Mouse (Mus musculus): ENCODE data around the gene Unc50.

Unc50 gene

DNA sequence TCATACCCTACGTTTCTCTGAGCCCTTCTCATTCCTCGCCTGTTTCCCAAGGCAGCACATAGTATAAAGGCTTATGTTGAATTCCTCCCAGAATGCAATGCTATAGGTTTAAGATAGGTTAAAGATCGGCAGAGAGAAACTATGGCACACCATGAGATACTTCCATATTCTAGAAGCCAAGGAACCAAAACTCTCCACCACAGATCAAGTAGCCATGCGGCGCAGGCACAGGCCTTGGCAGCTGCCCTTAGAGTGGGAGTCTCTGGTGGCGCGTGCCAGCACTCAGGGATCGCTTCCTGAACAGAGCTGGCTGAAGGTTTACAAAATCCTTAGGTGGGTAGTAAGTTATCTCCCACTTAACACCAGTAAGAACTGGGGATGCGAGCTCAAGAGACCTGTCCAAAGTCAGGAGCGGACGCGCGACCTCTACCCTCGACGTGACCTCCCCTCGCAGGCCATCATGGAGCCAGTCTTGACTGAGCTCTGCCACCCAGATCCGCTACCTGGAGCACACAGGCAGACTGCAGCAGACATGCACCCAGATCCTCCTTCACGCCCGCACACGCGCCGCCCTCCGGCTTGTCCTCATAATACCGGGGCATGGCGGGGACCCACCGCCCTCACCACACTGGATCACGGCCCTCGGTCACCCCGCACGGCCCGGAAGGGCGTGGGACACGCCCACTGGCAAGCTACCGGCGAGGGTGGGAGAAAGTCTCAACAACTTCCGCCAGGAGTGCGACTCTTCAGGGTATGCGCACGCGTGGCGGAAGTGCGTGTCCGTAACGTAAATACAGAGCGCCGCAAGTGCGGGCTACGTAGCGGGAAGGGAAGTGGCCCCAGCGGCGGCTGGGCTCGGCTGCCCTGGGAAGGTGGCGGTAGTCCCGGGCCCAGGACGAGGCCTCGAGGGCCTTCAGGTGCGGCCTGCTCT is at the start of gene Unc50, which contains the start of gene Coa5:
Gene Unc50 (plus strand): TSS at position 774 of the 931 bp plus-strand sequence.
Gene Coa5 (minus strand): TSS at position 738 of the 931 bp plus-strand sequence.
- DNase-seq, result peak; percentile 93

DNA sequence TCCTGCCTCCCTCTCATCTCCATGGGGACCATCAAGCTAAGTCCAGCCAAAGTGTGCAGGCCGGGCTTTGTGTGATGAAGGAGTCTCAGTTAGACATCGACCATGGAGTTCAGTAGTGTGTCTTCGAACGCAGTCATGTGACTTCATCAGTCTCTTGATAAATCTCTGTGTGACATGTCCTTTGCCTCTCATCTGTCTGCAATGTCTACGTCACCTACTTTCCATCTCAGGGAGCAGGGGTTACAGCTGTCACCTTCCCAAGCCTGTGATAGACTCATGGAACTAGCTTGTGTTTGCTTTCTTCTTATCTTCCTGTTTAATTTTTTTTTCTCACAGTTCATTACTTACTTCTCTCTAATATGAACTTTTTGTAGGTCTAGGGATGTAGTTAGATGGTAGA is 49.0 kb upstream of the Unc50 start:
- no peak for DNase-seq

DNA sequence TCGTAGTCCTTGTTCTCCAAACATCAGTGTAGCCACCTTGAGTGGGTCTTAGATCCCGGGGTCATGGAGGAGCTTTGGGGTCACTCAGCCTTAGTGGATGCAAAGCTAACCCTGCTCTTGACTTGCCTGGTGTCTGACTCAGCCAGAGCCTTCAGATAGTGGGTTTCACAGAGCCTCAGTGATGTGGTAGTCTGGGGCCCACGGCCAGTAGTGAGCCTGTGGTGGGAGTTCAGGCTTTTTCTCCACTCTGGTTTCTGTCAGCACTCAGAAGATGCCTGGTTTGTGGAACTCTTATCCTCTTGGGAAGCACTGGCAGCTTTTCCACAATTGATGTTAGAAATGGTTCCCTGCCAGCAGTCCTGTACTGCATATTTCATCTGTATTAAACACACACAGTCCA is 45.6 kb upstream of the Unc50 start:
- no peak for DNase-seq

DNA sequence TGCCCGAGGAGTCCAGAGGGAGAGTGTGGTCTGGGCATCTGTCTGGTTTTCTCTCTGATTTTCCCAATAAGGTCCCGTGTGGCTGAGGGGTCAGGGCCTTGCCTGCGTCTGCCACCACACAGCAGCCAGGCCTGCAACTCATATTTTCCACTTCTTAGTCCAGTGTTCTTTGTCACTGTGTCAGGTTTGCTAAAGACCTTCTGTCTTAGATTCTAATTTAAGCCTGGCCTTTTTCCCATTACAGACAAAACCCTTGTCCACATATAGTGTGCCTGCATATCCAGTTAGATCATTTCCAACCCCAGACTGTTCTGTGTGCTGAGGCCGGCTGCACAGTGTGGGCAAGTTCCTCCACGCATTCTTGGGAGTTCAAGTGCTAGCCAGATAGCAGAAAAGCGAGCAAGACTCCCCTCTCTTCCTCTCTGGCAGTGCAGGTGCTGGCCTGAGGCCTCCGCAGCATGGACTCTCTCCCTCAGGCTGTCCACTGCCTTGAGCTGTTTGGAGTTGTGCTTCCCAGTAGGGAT is 43.4 kb upstream of the Unc50 start:
- DNase-seq, result no peak

DNA sequence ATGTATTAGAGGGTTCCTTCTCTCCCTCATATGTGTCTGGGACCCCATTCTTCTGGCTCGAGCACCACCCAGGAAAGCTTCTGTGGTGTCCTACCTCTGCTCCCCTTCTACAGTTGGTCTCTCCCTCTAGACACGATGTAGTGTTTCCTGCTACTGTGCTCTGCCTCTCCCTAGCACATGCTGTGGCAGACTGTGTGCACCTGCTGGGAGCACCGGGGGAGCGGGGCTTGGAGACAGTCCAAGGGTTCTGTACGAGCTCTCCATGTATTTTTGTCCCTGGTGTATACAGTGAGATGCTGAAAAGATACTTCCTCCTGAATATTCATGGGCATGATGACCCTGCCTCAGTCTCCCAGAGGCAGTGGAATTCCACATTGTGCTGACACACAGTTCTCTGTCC is 36.8 kb upstream of the Unc50 start:
- no peak for DNase-seq

DNA sequence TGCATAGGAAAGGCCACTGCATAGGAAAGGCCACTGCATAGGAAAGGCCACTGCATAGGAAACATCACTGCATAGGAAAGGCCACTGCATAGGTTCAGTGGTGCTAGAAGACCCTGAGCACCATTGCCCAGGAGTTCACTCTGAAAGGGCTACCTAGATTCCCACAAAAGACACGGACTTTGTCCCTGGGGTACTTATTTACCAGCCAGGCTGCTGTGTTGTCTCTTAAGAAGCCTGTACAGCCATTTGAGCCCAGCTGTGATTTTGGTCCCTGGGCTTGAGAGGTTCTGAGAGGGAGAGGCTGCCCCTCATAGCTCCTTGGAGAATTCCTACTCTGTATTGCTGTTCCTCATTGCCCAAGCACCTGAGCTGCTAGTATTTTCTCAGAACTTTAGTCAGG is 33.5 kb upstream of the Unc50 start:
- no peak for DNase-seq

DNA sequence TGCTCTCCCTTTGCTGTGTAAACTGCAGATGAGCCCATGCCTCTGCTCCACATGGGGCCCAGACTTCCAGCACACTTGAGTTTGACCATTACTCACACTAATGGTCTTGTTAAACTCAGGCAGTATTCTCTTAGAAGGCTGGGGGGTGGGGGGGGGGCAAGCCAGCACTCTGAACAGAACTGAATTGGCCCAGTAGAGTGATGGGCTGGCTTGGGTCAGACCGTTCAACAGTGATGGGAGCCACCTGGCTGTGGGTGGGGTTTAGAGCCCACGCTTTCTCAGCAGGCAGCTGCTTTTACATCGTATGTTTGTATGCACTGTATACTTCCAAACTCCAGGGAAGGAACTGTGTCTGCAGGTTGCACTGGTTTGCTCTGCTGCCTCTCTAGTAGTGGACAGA is 31.0 kb upstream of the Unc50 start:
- no peak for DNase-seq

DNA sequence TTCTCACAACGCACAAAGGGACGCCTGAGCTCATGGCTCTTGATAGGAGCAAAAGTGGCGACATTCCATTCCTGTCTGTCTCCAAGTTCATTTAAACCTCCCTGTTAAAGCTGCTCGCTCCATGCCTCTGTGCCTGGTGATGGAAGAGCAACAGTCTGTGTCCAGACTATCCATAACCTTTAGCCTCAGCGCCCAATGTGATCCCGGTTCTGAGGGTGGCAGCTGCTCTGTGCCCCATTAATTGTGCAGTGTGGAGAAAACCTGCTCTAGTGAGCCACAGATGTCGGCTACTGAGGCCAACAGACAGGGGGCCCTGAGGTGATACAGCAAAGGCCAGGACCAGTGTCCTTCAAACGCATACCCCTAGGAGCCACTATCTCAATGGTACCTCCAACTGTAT is 30.2 kb upstream of the Unc50 start:
- no peak for DNase-seq

DNA sequence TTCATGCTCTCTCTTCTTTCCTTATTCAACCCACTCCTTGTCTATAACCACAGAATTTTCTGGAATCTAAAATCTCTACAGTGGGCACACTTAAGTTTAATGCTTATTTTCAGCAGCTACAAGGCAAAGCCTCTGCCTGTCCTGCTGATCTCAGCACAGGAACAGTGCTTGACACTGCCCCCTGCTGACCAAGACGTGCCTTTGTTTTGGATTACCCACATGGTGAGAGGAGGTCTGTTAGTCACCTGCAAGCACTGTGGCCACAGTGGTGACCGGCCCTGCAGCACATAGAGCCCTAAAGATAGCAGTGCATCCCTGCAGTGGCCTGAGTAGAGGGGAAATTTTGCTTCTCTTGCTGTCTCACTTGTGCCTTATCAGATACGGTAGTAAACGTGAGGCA is 28.3 kb upstream of the Unc50 start:
- DNase-seq, result peak; percentile 72

DNA sequence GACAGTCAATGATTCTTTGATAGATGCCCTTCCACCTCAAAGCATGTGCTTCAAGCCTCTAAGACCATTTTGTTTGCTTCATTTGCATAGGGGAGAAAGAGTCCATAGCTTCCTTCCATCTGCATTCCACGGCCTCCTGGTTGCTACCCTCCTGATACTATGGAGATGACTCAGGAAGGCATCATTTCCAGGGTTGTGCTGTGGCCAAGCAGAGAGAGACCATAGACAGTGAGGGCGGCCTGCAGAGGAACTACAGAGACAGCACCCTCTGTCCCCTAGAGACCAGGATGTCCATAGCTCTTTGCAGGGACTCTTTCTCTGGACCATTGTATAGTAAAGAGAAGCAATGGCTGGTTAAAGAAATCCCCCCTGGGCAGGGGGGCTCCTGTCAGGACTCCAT is 24.8 kb upstream of the Unc50 start:
- no peak for DNase-seq

DNA sequence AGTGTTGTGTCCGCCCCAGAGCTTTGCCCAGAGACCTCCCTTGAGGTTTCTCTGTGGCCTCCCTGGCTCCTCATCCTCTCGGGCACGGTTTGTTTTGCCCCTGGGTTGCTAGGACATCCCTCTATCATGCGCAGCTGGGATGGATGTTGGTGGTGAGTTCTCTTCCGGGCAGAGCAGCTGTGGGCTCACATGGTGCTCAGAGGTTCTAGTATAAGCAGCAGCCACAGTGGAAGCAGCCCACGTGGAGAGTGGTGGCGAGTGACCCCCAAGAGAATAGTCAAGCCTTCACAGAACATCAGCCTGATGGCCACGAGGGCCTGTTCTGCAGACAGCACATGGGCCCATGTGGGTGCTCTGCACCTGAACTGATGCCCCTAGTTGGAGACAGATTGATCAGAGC is 22.7 kb upstream of the Unc50 start:
- DNase-seq, result no peak

DNA sequence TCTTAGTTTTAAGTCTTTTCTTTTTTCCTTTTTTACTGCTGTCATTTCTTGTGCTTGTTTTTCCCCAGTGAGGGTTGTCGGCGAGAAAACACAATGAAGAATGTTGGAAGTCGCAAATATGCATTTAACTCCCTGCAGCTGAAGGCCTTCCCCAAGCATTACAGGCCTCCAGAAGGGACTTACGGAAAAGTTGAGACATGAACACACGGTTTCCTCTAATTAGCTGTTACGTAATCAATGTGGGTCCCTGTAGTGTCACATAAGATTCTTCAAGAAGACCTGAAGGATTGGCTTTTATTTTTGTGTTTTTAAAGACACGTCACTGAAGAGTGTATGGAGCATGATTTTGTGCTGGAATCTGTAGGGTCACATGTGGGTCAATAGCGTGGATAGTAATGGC is 21.9 kb upstream of the Unc50 start:
- no peak for DNase-seq

DNA sequence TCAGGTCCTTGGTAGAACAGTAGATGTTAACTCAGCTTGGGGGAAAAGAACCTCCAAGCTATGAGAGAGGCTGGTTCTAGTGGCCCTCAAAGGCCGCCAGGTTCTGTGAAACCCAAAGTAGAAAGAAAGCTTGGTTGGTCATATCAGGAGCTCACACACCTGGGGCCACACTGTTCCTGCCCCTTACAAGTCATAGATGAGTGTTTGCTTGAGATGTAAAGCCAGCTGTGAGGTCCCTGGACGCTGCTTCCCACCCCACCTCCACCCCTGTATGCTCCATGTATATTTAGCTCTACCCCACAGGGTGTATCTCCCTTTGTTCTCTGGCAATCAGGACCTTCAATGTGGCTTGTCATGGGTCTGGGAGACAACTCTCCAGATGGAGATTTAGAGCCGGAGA is 21.3 kb upstream of the Unc50 start:
- DNase-seq, result no peak

DNA sequence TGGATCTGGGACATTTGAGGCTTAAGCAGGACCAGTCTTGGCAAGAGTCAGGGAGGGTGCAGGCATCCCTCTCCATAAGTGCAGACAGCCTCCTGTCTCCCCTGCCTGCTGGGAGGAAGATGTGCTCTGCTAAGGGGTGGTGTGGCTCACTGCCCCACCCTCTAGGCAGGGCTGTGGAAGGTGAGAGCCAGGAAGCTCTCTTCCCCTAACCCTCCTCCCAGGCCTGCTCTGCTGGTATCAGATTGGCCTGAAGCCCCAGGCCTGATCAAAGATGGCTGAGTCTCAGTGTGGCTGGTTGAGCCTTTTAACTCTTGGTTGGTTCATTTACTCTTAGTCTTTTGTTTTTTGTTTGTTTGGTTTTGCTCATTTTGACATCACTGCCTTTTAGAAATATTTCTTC is 20.3 kb upstream of the Unc50 start:
- DNase-seq, result no peak

DNA sequence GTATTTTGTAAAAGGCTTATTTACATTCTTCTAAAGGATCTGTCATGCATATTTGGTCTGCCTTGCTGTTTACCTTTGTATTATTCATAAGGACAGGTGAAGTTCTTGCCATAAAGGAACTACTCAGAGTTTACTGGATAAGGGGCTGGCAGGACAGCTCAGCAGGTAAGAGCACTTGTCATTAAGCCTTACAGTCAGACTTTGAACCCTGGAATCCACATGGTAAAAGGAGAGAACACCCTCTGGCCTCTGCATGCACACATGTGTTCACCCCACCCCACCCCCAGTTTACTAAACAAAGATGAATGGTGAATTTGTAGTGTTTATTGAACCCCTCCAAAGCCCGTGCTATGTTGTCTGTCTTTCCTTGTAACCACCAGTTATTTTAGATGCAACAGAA is 14.5 kb upstream of the Unc50 start:
- no peak for DNase-seq

DNA sequence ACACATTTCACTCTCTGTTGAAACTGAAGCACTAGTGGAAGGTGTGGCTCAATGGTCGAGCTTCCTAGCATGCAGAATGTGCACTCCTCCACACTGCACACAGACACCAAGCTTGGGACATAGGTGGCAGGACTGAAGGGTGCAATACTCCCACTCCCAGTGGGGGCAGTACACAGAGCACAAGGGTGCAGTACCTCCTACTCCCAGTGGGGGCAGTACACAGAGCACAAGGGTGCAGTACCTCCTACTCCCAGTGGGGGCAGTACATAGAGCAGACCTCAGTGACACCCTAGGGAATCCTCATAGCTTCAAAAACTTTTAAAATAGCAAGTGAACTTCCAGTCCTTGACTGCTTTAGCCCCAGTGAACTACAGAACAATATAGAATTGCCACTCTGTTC is 10.5 kb upstream of the Unc50 start:
- peak; percentile 69 for DNase-seq

DNA sequence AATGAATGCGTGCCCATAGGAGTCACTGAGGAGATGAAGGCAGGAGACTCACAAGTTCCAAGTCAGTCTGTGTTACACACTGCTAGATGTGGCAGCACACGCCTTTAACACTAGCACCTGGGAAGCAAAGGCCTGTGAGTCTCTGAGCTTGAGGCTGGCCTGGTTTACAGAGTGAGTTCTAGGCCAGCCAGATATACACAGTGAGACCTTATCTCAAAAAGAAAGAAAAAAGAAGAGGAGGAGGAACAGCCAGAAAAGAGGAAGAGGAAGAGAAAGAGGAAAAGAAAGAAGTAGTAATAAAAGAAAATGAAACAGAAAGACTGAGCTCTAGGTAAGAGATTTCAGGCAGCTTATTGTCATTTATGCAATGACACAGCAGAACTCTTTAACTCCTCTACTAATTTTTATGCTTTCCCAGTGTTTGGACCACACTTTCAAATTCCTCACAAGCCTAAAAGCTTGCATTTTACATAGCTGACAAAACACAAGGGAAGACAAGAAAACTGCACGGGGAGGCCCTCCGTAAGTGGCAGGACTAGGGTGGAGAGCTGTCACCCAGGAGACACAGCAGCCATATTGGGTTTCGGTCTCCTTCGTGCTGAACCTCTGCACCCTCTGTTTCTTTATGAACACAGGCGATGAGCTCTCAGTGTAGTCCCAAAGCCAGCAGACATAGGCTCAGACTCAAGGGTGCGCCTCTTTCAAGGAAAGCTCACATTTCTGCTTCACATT is 2.6 kb upstream of the Unc50 start:
- no peak for DNase-seq

DNA sequence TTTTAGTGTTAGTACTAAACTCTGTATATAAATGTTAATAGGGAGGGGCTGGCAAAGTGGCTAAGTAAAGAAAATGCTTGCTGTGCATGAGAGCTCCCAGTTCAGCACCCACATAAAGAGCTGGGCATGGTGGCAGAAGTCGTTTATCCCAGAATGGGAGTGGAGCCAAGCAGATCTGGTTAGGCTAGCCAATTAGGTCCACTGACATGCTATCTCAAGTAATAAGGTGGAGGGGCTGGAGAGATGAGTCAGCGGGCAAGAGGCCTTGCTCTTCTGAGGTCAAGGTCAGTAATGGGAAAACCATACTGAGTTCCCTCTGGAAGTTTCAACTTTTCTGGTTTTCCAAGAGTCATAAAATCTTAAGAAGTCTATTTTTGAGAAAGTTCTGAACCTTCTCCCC is 1.0 kb upstream of the Unc50 start:
- no peak for DNase-seq

DNA sequence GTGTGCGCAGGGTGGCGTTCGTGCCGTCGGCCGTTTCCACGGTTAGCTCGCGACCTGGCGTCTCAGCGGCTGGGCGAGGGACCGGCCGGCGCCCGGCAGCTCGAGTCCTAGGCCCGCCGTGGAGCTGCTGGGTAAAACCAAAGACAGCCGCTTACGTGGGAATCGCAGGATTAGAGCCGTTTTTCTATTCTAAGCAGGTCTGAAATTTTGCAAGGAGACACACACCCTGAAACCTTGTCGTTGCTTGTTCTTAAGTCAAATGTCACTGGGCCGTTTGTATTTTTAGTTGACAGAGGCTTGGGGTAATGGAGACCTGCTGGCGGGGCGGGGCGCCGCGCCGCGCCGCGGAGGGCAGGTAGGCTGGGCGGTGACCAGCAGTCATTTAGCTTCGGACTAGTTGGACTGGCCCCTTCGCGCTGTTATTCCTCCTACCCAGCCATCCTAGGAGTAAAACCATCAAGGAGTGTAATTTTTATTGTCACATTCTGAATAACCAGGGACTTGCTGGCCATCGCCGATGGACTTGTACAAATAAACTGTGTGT is 430 bp downstream of the Unc50 start:
- no peak for DNase-seq

DNA sequence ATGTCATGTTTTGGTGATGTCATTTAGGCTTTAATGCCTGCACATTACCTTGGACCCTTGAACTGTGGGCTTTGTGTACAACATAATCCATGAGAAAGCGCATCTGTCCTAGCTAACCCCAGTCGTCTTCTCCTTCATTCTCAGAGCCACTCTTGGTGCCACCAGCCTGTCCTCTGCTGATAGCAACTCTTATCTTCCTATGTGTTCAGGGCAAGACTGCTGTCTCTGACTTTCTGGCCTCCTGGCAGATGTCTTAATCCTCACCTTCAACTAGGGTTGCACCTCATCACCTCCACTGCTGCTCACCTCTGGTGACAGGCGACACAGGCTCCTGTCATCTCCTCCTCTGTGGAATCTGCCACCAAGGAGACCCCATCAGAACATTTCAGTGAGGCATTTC is 6.5 kb downstream of the Unc50 start:
- no peak for DNase-seq

DNA sequence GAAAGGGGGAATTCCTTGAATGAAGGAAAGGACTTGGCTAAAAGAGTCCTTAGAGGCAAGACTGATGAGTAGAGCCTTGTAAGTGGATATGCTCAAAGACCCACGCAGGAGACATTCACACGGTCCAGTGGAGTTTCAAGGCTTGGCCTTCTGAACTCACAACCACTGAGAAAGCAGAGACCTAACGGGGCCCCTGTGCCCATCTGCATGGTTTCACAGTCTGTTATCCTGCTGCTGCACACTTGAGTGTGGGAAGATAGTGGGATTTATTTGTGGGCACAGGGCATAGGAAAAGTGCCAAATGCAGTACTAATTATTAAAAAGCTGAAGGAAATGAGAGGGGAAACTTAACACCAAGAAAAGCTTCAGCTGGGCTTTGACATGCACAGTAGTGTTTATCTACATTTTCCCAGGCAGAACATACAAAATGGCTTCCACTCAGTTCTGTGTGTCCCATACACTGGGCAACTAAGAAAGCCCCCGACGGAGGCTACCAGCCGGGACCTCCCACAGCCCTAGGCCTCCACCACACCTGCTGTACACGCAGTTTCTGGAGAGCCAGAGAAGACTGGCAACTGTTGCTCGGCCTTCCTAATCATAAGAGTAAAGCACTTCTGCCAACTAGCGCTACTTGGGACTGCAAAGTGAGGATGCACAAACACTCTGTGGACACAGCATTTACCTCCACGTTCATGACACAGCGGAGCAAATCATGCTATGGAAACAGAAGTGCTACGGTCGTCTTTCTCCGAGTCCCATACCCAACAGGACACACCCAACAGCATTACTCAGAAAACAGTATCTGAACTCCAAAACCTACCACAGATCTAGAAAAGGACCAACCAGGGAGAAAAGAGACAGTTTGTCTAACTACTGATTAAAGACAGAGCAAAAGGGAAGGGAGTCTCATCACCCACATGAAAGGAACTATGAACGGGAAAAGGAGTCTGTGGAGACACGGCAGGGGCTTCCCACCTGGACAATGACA is 13.2 kb downstream of the Unc50 start:
- DNase-seq, result no peak

DNA sequence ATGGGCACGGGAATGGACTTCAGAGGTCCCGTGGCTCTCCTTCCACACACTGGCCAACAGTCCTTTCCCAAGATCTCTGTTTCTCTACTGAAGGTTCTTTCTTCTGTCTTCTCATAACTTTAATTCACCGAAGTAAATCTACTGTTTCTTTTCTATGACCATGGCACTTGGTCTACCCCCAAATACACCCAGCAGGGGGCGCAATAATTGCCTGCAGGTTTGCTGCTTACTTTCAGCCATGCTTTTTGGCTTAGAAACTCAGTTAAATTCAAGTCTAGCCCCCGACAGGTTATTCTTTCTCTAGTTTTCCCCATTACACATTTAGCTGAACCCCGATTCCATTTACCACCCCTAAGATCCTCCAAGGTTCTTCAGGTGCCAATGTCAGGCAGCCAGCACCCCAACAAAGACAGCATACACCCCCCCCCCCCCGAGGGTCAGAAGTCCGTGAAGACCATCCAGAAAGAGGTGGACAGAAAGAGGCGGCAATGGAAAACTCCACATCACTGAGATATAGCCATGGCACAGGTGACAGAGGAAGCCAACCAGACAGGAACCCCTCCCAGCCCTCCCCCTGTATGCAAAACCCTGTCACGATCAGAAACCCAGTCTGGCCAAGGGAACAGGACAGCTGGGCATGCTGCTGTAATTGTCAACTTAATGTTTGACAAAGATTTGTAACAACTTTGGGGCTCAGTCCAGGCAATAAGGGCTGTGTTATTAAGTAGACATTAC is 18.6 kb downstream of the Unc50 start:
- DNase-seq, result peak; percentile 82
